ENCODE assay signal across 8 mouse cellular contexts in the genomic region with DNA sequence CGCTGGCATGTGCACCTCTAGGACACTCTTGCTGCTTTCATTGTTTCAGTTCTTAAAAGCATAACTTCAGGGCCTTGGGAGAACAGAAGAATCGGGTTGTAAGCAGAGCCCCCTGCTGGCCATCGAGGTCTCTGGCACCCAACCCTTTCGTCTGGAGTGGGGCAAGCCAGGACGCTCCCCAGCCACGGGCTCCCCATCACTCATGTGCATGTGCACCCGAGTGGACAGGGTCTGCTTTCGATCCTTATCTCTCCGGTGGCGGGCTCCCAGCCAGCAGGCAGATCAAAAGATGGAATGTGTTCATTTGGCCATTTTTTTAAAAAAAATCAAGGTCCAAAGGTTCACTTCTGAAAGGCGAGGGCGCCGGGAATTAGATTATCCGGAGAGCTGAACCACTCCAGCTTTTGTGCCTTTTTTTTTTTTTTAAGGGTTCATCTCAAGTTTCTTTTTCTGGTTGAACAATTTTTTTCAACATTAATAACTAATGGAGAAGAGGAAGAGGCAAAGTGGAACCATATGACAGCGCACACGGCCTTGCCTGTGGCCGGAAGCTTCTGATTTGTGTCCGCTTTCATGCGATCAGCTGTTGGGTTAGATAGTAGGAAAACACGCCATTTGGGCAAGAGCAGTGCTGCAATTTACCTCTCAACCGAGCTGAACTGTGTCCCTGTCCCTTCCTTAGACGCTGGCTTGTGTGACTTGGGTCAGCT. TPM values are rescaled to one million over a fixed set of nuclear protein-coding genes. Genes with fewer than 3 reads are reported as not detected.
DNase-seq lines count a peak whose midpoint lies in the region; ATAC-seq and TF ChIP-seq lines count a peak whose summit lies in the region.

No protein-coding gene starts in this region.

- peak overlapping the region; percentile 91 for H3K27ac ChIP-seq in embryonic facial prominence, embryonic 12.5 days
- peak overlapping the region; percentile 79 for H3K27ac ChIP-seq in limb, embryonic 14.5 days (replicated peaks; ENCODE audit: low read depth, low read length)

- H3K27me3 ChIP-seq in embryonic facial prominence, embryonic 12.5 days, result no peaks in the 10 kb centered on the region
- no peaks in the 10 kb centered on the region for H3K27me3 ChIP-seq in limb, embryonic 14.5 days (ENCODE audit: control insufficient read depth, insufficient read depth, low read length)
- H3K27me3 ChIP-seq in myocyte (ENCODE audit: control insufficient read depth, insufficient read depth, insufficient read length), result no peaks in the 10 kb centered on the region

- 0 out of 2 replicates have a peak overlapping the region, but pooled peaks have one; percentile 19 for H3K9ac ChIP-seq in embryonic facial prominence, embryonic 12.5 days
- H3K9ac ChIP-seq in limb, embryonic 14.5 days (ENCODE audit: low read depth, low read length, severe bottlenecking), result no peak overlapping the region

- no peak for TF ChIP-seq POLR2A in limb, embryonic 14.5 days (IDR thresholded peaks at IDR 0.05; ENCODE audit: borderline replicate concordance, extremely low read depth, insufficient read depth, insufficient read length)
- no peak for TF ChIP-seq POLR2A in myocyte (IDR thresholded peaks at IDR 0.05; ENCODE audit: insufficient read length, low read depth)

- WGBS in embryonic facial prominence, embryonic 12.5 days, result 17% methylated on average over 22 of the region's 22 CpGs
- WGBS in limb, embryonic 14.5 days, result 22% methylated on average over 22 of the region's 22 CpGs

- peak overlapping the region; percentile 14 for H3K4me2 ChIP-seq in embryonic facial prominence, embryonic 12.5 days (replicated peaks)
- H3K4me2 ChIP-seq in limb, embryonic 14.5 days (replicated peaks; ENCODE audit: low read depth, low read length, severe bottlenecking), result peak overlapping the region; percentile 9; the same call in 1 of the 2 replicates
- peak overlapping the region; percentile 7 for H3K4me2 ChIP-seq in myocyte (ENCODE audit: low read depth)

- H3K4me1 ChIP-seq in embryonic facial prominence, embryonic 12.5 days, result peaks cover 86% of the 10 kb centered on the region
- H3K4me1 ChIP-seq in limb, embryonic 14.5 days (ENCODE audit: control insufficient read depth, insufficient read depth, low read length), result peaks cover 86% of the 10 kb centered on the region

- peaks cover 3% of the 10 kb centered on the region; the same call in 1 of the 2 replicates for H3K36me3 ChIP-seq in embryonic facial prominence, embryonic 12.5 days
- H3K36me3 ChIP-seq in limb, embryonic 14.5 days (ENCODE audit: control insufficient read depth, insufficient read depth, low read length), result peaks cover 4% of the 10 kb centered on the region; the same call in 1 of the 2 replicates
- peaks cover 4% of the 10 kb centered on the region for H3K36me3 ChIP-seq in myocyte (ENCODE audit: control insufficient read depth, insufficient read depth)

- peaks cover 61% of the 10 kb centered on the region for H3K79me2 ChIP-seq in myocyte (ENCODE audit: control insufficient read depth, insufficient read depth)

- no peak overlapping the region for H3ac ChIP-seq in myocyte (ENCODE audit: control insufficient read depth, insufficient read length)

- H3K4me3 ChIP-seq in embryonic facial prominence, embryonic 12.5 days, result no peak overlapping the region
- H3K4me3 ChIP-seq in limb, embryonic 14.5 days (replicated peaks; ENCODE audit: low read length), result no peak overlapping the region
- H3K4me3 ChIP-seq in myocyte, result no peak overlapping the region

- ATAC-seq in embryonic facial prominence, embryonic 12.5 days (ENCODE audit: insufficient number of reproducible peaks, insufficient read depth, low FRiP score, low TSS enrichment), result peak; percentile 78; the same call in 1 of the 2 replicates
- ATAC-seq in limb, embryonic 14.5 days (ENCODE audit: low FRiP score, low read depth), result peak; percentile 64

- H3K9me3 ChIP-seq in embryonic facial prominence, embryonic 12.5 days, result no peaks in the 10 kb centered on the region
- H3K9me3 ChIP-seq in limb, embryonic 14.5 days (ENCODE audit: control insufficient read depth, low read length), result no peaks in the 10 kb centered on the region

- DNase-seq in A20 (ENCODE audit: low read depth, low spot score), result peak; percentile 78
- peak; percentile 86 for DNase-seq in adrenal gland, postnatal 25 days
- peak; percentile 83 for DNase-seq in heart, adult 8-10 months (ENCODE audit: low spot score)
- peak; percentile 88 for DNase-seq in kidney, adult 9 months
- peak; percentile 87 for DNase-seq in limb, embryonic 14.5 days (ENCODE audit: low spot score)
- DNase-seq in spleen, postnatal 4 days (ENCODE audit: low spot score in 2 of 2), result peak; percentile 65 to 87

TF ChIP-seq in myocyte, 11 proteins besides CTCF, POLR2A, EP300 and RAD21:
- TF ChIP-seq POLR2AphosphoS2 (IDR thresholded peaks at IDR 0.05; ENCODE audit: insufficient read length, low read depth) (no peak), E2F4 (IDR thresholded peaks at IDR 0.05; ENCODE audit: insufficient read depth) (no peak), SRF (IDR thresholded peaks at IDR 0.05; ENCODE audit: control insufficient read depth, insufficient read length, low read depth) (no peak), USF1 (IDR thresholded peaks at IDR 0.05; ENCODE audit: low read depth) (no peak), MYOG (IDR thresholded peaks at IDR 0.05; ENCODE audit: control insufficient read depth in 1 of 3, insufficient read depth in 1 of 3, insufficient read length in 2 of 3, low read depth in 2 of 3) (no peak), MYOD1 (IDR thresholded peaks at IDR 0.05; ENCODE audit: control insufficient read depth in 1 of 3, insufficient read length in 2 of 3, low read depth in 2 of 3) (no peak), REST (IDR thresholded peaks at IDR 0.05; ENCODE audit: insufficient read depth, insufficient read length) (no peak), TCF12 (IDR thresholded peaks at IDR 0.05; ENCODE audit: insufficient read depth, poor library complexity, severe bottlenecking) (no peak), MAX (IDR thresholded peaks at IDR 0.05; ENCODE audit: low read depth) (no peak), CEBPB (IDR thresholded peaks at IDR 0.05; ENCODE audit: insufficient read depth, poor library complexity, severe bottlenecking) (no peak), TCF3 (IDR thresholded peaks at IDR 0.05; ENCODE audit: insufficient read length, low read depth) (no peak)
TF ChIP-seq in myocyte: peak in this region for 0.

RNA-seq across cellular contexts. Expression of gene Pqlc2, which starts 58.3 kb away (rescaled TPM):
- 9.9 and 13.3 TPM in 2 replicates for total RNA-seq in adrenal gland, postnatal 25 days (2021)
- 15.0 and 17.0 TPM in 2 replicates for polyA plus RNA-seq in embryonic facial prominence, embryonic 12.5 days (2016; fragmentation: Nextera tagmentation; extraction: Ambion mirVana)
- total RNA-seq in heart, adult 8-10 months (2022), result 1 to 10 TPM; 5.1 to 6.9 (median 5.5) TPM
- 20.7 and 30.7 TPM in 2 replicates for polyA plus RNA-seq in limb, embryonic 14.5 days (2012; rRNA removed)
- polyA plus RNA-seq in limb, embryonic 14.5 days (2014; fragmentation: Nextera tagmentation; extraction: Ambion mirVana), result 12.9 and 15.4 TPM in 2 replicates
- 5.6 TPM for polyA plus RNA-seq in myocyte (2012; fragmentation: generic; extraction: Trizol)

RNA-seq across cellular contexts. Expression of gene Akr7a5, which starts 58.3 kb away (rescaled TPM):
- total RNA-seq in adrenal gland, postnatal 25 days (2021), result 61.5 and 69.4 TPM in 2 replicates
- 134 TPM in 2 replicates for polyA plus RNA-seq in embryonic facial prominence, embryonic 12.5 days (2016; fragmentation: Nextera tagmentation; extraction: Ambion mirVana)
- 10 to 100 TPM; 51.6 to 59.7 (median 56.5) TPM for total RNA-seq in heart, adult 8-10 months (2022)
- 28.5 and 38.8 TPM in 2 replicates for polyA plus RNA-seq in limb, embryonic 14.5 days (2012; rRNA removed)
- 84.8 and 98.0 TPM in 2 replicates for polyA plus RNA-seq in limb, embryonic 14.5 days (2014; fragmentation: Nextera tagmentation; extraction: Ambion mirVana)
- 48.8 TPM for polyA plus RNA-seq in myocyte (2012; fragmentation: generic; extraction: Trizol)

RNA-seq across cellular contexts. Expression of gene Capzb, which starts 59.5 kb away (rescaled TPM):
- total RNA-seq in adrenal gland, postnatal 25 days (2021), result 304 and 325 TPM in 2 replicates
- polyA plus RNA-seq in embryonic facial prominence, embryonic 12.5 days (2016; fragmentation: Nextera tagmentation; extraction: Ambion mirVana), result 415 TPM in 2 replicates
- total RNA-seq in heart, adult 8-10 months (2022), result 100 to 1,000 TPM; 354 to 406 (median 379) TPM
- polyA plus RNA-seq in limb, embryonic 14.5 days (2012; rRNA removed), result 177 and 198 TPM in 2 replicates
- polyA plus RNA-seq in limb, embryonic 14.5 days (2014; fragmentation: Nextera tagmentation; extraction: Ambion mirVana), result 284 TPM in 2 replicates
- polyA plus RNA-seq in myocyte (2012; fragmentation: generic; extraction: Trizol), result 247 TPM
